Mouse (Mus musculus) neural tube, embryonic 12.5 days (tissue): ENCODE data around the gene Tada3. TPM values are rescaled to one million over a fixed set of nuclear protein-coding genes. Genes with fewer than 3 reads are reported as not detected.

Experiments
- ATAC-seq: fragments of 200-750 bp; cut with Nextera tagmentation; 2 replicates; pipeline ENCODE4 v1.8.0; 2017; ENCODE audit warnings: low read depth, mild to moderate bottlenecking, moderate TSS enrichment, moderate library complexity; ENCODE audit not compliant: low FRiP score
- H3K27ac ChIP-seq: fragments of 300-500 bp; sonication (generic); 2 replicates; pipeline ENCODE4 v1.5.1; 2016
- H3K27me3 ChIP-seq: fragments of 300-500 bp; sonication (generic); replicated peaks from 2 replicates; pipeline ENCODE4 v1.6.1; 2016; ENCODE audit warnings: mild to moderate bottlenecking
- H3K36me3 ChIP-seq: fragments of 300-500 bp; sonication (generic); 2 replicates; pipeline ENCODE4 v1.6.1; 2016; ENCODE audit warnings: mild to moderate bottlenecking
- H3K4me1 ChIP-seq: fragments of 300-500 bp; sonication (generic); 2 replicates; pipeline ENCODE4 v1.6.1; 2016
- H3K4me2 ChIP-seq: fragments of 300-500 bp; sonication (generic); replicated peaks from 2 replicates; pipeline ENCODE4 v1.6.1; 2016; ENCODE audit warnings: mild to moderate bottlenecking
- H3K4me3 ChIP-seq: fragments of 300-500 bp; sonication (generic); 2 replicates; pipeline ENCODE4 v1.5.1; 2016
- H3K9ac ChIP-seq: fragments of 300-500 bp; sonication (generic); 2 replicates; pipeline ENCODE4 v1.6.1; 2016; ENCODE audit warnings: mild to moderate bottlenecking
- H3K9me3 ChIP-seq: fragments of 300-500 bp; sonication (generic); 2 replicates; pipeline ENCODE4 v1.6.1; 2016; ENCODE audit warnings: mild to moderate bottlenecking
- WGBS: fragments of 180-500 bp; shearing (Covaris S2); methylation state at CpG from one replicate; pipeline ENCODE4 v1.1.7; 2016; 5-methylcytosine and 5-hydroxymethylcytosine counted together
- polyA plus RNA-seq: library from polyadenylated mRNA; unstranded; fragments of >200 nt; fragmentation: Nextera tagmentation; extraction: Ambion mirVana; gene quantifications from 2 replicates; pipeline ENCODE4 v1.2.1, GENCODE M21; 2016

The Tada3 gene
- polyA plus RNA-seq, 1 experiment from 2014 or later, result 62.4 TPM

DNA sequence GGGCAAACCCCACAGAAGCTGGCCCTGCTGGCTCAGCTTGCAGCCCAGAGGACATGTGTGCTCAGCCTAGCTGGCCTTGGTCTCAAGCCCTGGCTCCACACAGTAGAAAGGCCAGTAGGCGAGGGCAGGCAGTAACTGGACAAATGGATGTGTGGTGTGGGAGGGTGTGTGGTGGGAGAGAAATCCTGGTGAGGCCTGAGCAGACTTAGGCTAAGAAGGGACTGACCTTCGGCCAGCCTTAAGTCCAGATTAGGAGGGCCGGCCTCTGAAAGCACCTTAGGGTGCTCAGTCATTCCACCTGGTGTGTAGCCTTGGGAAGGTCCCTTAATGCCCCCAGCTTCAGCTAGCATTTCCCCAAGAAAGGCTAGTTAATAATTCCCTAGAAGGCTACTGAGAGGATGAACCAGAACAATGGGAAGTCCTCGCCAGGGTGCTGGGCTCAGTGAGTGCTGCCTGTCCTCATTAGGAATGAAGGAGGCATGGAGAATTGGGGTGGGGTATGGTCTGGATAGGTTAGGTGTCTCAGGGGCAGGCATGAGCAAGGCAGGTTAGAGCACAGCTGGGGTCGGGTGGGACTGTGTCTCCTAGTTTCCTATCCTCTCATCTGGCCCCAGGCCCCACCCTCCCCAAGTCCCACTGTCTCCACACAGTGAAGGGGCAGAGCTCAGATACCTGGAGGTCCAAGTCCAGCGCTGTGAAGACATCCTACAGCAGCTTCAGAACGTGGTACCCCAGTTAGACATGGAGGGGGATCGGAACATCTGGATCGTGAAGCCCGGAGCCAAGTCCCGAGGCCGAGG lies 27.2 kb upstream of the Tada3 start:
- Histone ChIP-seq H3K4me2 (no peak overlapping the region), H3K27ac (no peak overlapping the region), H3K4me3 (no peak overlapping the region), H3K36me3 (peaks cover 18% of the 10 kb centered on the region; the same call in 1 of the 2 replicates), H3K27me3 (no peaks in the 10 kb centered on the region), H3K9ac (no peak overlapping the region), H3K4me1 (no peaks in the 10 kb centered on the region), H3K9me3 (no peaks in the 10 kb centered on the region)
- ATAC-seq, result no peak
- WGBS, result 70% methylated on average over 12 of the region's 12 CpGs

DNA sequence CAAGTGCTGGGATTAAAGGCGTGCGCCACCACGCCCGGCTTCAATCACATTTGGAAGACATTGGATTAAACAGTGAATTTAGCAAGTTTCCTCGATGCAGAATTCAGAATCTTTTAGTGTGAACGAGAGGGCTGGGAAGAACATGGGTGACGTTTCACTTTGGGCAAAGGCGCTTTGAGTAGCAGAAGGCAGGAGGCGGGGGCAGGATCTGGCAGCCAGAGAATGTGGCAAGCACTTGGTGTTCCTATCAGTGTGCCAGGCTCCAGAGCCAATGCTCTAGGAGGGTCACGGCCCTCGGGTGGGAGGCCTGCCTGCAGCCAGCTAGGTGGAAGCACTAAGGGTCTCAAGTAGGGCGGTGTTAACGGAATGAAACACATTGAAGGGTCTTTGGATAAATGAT lies 24.4 kb upstream of the Tada3 start:
- H3K9ac ChIP-seq, result no peak overlapping the region
- H3K4me3 ChIP-seq, result no peak overlapping the region
- H3K4me1 ChIP-seq, result no peaks in the 10 kb centered on the region
- H3K27ac ChIP-seq, result no peak overlapping the region
- no peak overlapping the region for H3K4me2 ChIP-seq
- no peak for ATAC-seq
- H3K9me3 ChIP-seq, result no peaks in the 10 kb centered on the region
- peaks cover 14% of the 10 kb centered on the region; the same call in 1 of the 2 replicates for H3K36me3 ChIP-seq
- H3K27me3 ChIP-seq, result no peaks in the 10 kb centered on the region
- 91% methylated on average over 13 of the region's 13 CpGs for WGBS

DNA sequence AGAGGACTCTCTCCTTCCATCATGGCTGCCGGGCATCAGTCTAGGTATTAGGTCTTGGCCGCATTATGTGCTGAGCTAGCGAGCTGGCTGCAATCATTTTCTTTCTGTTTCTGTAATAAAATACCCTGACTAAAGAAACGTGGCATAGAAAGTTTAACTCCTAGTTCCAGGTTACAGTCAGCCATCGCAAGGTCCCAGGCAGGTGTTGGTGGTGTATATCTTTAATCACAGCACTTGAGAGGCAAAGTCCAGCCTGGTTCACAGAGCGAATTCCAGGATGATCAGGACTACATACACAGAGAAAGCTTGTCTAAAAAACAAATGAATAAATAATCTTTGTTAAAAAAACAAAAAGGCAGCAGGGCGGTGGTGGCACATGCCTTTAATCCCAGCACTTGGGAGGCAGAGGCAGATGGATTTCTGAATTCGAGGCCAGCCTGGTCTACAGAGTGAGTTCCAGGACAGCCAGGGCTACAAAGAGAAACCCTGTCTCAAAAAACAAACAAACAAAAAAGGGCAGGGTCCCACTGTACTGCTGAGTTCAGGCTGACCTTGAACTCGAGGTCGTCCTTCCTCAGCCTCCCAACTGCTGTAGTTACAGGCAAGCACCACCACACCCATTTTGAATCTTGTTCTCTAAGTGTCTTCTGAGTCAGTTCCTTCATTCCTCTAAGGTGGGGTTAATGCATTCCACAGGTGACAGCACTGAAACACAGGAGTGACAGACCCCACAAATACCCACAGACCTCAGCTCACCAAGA lies 18.8 kb upstream of the Tada3 start:
- no peak overlapping the region for H3K4me3 ChIP-seq
- peaks cover 18% of the 10 kb centered on the region for H3K36me3 ChIP-seq
- peaks cover 18% of the 10 kb centered on the region for H3K4me1 ChIP-seq
- no peak overlapping the region for H3K4me2 ChIP-seq
- H3K27me3 ChIP-seq, result no peaks in the 10 kb centered on the region
- H3K9ac ChIP-seq, result no peak overlapping the region
- WGBS, result 85% methylated on average over 10 of the region's 10 CpGs
- H3K27ac ChIP-seq, result no peak overlapping the region
- ATAC-seq, result no peak
- H3K9me3 ChIP-seq, result no peaks in the 10 kb centered on the region

- H3K9ac ChIP-seq, result no peak overlapping the region
- peaks cover 18% of the 10 kb centered on the region for H3K36me3 ChIP-seq
- H3K4me3 ChIP-seq, result no peak overlapping the region
- no peak for ATAC-seq
- no peaks in the 10 kb centered on the region for H3K27me3 ChIP-seq
- H3K4me1 ChIP-seq, result peaks cover 18% of the 10 kb centered on the region
- no peak overlapping the region for H3K4me2 ChIP-seq
- H3K27ac ChIP-seq, result no peak overlapping the region
- 90% methylated on average over 6 of the region's 6 CpGs for WGBS
- H3K9me3 ChIP-seq, result no peaks in the 10 kb centered on the region
Measured at GRCm38 (mm10) chr6:113395501-113395900, 17.8 kb upstream of the Tada3 start.

DNA sequence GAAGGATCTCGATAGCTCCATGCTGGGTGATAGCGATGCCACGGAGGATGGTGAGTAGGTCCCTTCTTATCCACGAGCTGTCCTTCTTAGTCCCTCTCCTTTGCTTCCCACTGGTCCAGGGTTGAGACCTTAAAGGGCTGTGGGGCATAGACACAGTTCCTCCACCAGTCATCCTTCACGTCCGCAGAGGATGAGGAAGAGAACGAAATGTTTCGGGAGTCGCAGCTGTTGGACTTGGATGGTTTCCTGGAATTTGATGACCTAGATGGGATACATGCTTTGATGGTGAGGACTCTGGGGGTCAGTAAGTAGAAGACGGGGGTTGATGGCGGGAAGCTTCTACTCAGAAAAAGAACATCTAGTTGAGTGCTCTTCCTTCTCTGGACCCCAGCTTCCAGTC lies 17.1 kb upstream of the Tada3 start:
- 94% methylated on average over 11 of the region's 11 CpGs for WGBS
- Histone ChIP-seq H3K4me3 (no peak overlapping the region), H3K36me3 (peaks cover 19% of the 10 kb centered on the region), H3K9me3 (no peaks in the 10 kb centered on the region), H3K9ac (no peak overlapping the region), H3K27ac (no peak overlapping the region), H3K4me2 (no peak overlapping the region), H3K4me1 (peaks cover 18% of the 10 kb centered on the region), H3K27me3 (no peaks in the 10 kb centered on the region)
- ATAC-seq, result no peak

DNA sequence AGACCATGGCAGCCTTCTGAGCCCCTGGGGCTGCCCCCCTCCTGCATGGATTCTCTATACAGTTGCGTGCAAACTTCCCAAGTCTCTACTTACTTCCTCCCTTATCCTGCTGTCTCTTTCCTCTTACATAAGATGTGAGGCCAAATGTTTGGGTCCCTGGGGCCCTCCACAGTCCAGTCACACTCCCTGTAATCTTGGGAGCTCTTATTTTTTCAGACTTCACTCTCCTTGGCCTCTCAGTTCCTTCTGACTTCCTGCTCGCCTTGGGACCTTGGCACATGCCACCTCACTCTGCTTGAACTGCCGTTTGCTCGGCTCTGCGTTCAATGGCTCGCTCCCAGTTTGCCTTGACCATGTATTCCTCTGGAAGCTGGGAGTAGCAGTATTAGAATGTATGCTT lies 16.3 kb upstream of the Tada3 start:
- Histone ChIP-seq H3K4me2 (no peak overlapping the region), H3K36me3 (peaks cover 27% of the 10 kb centered on the region), H3K27me3 (no peaks in the 10 kb centered on the region), H3K27ac (no peak overlapping the region), H3K4me1 (peaks cover 18% of the 10 kb centered on the region), H3K9ac (no peak overlapping the region), H3K9me3 (no peaks in the 10 kb centered on the region), H3K4me3 (no peak overlapping the region)
- 91% methylated on average over 6 of the region's 6 CpGs for WGBS
- no peak for ATAC-seq

DNA sequence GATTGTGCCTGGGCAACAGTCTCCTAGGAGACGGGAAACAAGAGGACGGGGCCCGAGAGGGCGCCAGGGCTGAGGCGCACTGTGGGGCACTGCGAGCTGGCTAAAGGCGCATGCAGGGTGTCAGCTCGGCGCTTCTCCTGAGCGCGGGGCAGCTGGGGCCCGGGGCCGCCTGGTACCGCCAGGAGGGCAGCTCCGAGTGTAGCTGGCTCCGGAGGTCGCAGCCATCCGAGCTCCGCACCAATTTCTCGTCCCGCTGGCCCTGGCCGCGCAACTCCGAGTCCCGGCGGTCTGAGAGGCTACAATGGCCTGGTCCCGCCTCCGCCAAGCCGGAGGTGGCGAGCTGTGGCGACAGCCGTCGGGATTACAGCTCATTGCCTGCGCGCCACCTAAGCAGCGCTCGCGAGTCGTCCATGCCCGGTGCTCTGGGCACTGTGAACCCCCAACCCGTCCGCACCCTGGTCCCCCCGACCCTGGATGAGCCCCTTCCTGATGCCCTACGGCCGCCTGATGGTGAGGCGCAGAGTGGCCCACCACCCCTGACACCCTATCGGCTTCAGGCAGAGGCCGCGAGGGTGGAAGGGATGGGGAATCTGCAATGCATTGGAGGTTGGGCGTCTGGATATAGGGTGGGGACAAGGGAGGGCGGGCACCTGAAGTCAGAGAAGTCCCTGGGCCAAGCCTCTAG lies 14.8 kb upstream of the Tada3 start:
- peak overlapping the region; percentile 91 for H3K4me2 ChIP-seq
- WGBS, result 2% methylated on average over 51 of the region's 51 CpGs
- peaks cover 33% of the 10 kb centered on the region for H3K36me3 ChIP-seq
- H3K4me1 ChIP-seq, result peaks cover 18% of the 10 kb centered on the region
- H3K27ac ChIP-seq, result peak overlapping the region; percentile 46; the same call in 1 of the 2 replicates
- peak; percentile 92 for ATAC-seq
- no peaks in the 10 kb centered on the region for H3K27me3 ChIP-seq
- no peaks in the 10 kb centered on the region for H3K9me3 ChIP-seq
- H3K4me3 ChIP-seq, result peak overlapping the region; percentile 44
- H3K9ac ChIP-seq, result peak overlapping the region; percentile 68

DNA sequence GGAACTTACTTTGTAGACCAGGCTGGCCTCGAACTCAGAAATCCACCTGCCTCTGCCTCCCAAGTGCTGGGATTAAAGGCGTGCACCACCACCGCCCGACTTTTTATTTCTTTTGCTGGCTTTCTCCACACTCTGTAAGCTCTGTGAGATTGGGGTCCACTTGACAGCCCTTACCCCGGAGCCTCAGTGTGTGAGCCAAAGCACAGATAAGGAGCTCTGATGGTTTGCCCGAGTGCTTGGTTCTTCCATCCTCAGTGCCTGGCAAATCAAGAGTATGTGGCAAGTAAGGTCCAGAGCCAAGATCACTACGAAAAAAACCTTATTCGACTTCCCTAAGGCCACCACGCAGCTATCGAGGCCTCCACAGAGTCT lies 14.3 kb upstream of the Tada3 start:
- Histone ChIP-seq H3K36me3 (peaks cover 38% of the 10 kb centered on the region), H3K9me3 (no peaks in the 10 kb centered on the region), H3K4me2 (peak overlapping the region; percentile 91), H3K9ac (peak overlapping the region; percentile 68), H3K27me3 (no peaks in the 10 kb centered on the region), H3K4me3 (peak overlapping the region; percentile 44), H3K27ac (0 out of 2 replicates have a peak overlapping the region, but pooled peaks have one; percentile 46), H3K4me1 (peaks cover 18% of the 10 kb centered on the region)
- ATAC-seq, result peak; percentile 42
- WGBS, result 26% methylated on average over 10 of the region's 10 CpGs

DNA sequence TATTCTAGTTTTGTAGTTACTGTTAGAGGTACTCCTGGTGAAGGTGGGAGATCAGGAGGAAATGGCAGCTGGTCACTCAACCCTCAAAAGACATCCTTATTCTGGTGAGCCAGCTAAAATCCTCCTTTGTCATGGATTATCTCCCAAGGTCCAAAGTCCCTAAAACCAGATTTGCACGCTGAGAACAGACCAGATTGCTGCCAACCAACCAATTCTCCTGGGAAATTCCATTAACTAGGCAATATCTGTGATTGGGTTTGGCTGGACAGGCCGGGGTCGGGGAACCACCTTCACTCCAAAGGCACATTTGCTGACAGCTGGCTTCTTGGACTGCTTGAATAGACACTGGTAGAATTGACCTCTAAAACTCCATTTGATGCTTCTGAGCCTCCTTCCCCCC lies 13.0 kb upstream of the Tada3 start:
- Histone ChIP-seq H3K4me3 (no peak overlapping the region), H3K36me3 (peaks cover 47% of the 10 kb centered on the region), H3K9me3 (no peaks in the 10 kb centered on the region), H3K4me1 (peaks cover 18% of the 10 kb centered on the region), H3K9ac (no peak overlapping the region), H3K4me2 (no peak overlapping the region), H3K27ac (no peak overlapping the region), H3K27me3 (no peaks in the 10 kb centered on the region)
- no peak for ATAC-seq
- WGBS, result 91% methylated on average over 3 of the region's 3 CpGs

DNA sequence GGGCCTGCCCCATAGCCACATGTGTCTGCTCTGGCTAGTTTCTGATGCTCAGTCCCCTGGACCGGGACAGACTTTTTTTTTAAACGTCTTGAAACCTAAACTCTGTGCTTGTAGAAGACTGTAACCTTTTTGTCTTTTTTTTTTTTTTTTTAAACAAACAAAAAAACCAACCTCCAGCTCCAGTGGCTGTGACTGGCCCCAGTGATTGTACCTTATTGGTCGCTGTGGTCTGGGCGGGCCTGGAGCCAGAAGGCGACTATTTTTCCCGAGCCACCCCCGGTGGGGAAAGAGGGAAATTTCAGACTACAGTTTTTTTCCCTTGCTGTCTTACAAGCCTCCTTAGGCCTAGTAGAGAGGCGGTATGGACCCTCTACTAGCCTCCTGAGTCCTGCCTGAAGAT lies 11.3 kb upstream of the Tada3 start, which contains the start of gene Ttll3:
Gene Ttll3 (plus strand): TSS at position 301 of the 400 bp plus-strand sequence.
- WGBS, result 80% methylated on average over 8 of the region's 8 CpGs
- no peaks in the 10 kb centered on the region for H3K9me3 ChIP-seq
- H3K36me3 ChIP-seq, result peaks cover 54% of the 10 kb centered on the region
- no peak within 1 kb of the TSS for H3K9ac ChIP-seq
- no peak for ATAC-seq
- no peak within 1 kb of the TSS for H3K4me3 ChIP-seq
- H3K27me3 ChIP-seq, result no peaks in the 10 kb centered on the region
- no peak within 1 kb of the TSS for H3K4me2 ChIP-seq
- no peak within 1 kb of the TSS for H3K27ac ChIP-seq
- H3K4me1 ChIP-seq, result peaks cover 18% of the 10 kb centered on the region

- no peak for ATAC-seq
- no peaks in the 10 kb centered on the region for H3K4me1 ChIP-seq
- no peak overlapping the region for H3K4me3 ChIP-seq
- H3K9ac ChIP-seq, result no peak overlapping the region
- peaks cover 79% of the 10 kb centered on the region for H3K36me3 ChIP-seq
- no peaks in the 10 kb centered on the region for H3K27me3 ChIP-seq
- H3K27ac ChIP-seq, result no peak overlapping the region
- no peaks in the 10 kb centered on the region for H3K9me3 ChIP-seq
- no peak overlapping the region for H3K4me2 ChIP-seq
- WGBS, result 82% methylated on average over 3 of the region's 3 CpGs
Measured at GRCm38 (mm10) chr6:113386025-113386424, 8.3 kb upstream of the Tada3 start.

- Histone ChIP-seq H3K27me3 (no peaks in the 10 kb centered on the region), H3K4me3 (no peak overlapping the region), H3K27ac (no peak overlapping the region), H3K9me3 (no peaks in the 10 kb centered on the region), H3K4me1 (no peaks in the 10 kb centered on the region), H3K9ac (no peak overlapping the region), H3K36me3 (peaks cover 87% of the 10 kb centered on the region), H3K4me2 (no peak overlapping the region)
- no peak for ATAC-seq
- 93% methylated on average over 11 of the region's 11 CpGs for WGBS
Measured at GRCm38 (mm10) chr6:113385160-113385714, 7.6 kb upstream of the Tada3 start.
